Mouse (Mus musculus): ENCODE data around the gene Mpp6.

Mpp6 gene

DNA sequence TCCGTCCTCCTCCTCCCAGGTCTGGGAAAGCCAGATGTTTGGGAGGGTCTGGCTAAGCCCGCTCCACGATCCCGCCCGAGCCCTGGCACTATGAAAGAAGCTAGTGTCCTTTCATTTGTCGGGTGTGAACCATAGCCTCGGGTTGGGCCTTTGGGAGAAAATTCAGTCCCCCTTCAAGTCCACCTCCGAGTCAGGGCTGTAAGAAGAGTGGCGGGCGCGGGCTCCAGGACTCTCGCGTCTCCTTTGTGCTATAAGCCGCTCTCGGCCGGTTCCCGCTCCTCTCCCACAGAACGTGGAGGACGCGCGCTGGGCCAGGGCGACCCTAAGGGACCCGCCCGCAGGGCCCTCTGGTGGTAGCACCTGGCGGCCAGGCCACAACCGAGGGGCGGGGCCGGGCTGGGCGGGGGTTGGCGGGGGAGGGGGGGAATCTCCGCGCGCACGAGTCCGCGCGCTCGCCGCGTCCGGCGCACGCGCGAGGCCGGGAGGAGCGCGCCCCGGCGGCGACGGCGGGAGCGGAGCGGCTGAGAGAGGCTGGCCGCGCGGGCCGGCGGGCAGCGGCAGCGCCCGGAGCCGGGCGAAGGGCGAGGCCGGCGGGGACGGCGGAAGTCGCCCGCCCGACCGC, at the start of gene Mpp6:
Gene Mpp6 (plus strand): TSS at position 485 of the 622 bp plus-strand sequence.
- peak; percentile 84 for DNase-seq (ENCODE audit: low read depth, low spot score)

DNA sequence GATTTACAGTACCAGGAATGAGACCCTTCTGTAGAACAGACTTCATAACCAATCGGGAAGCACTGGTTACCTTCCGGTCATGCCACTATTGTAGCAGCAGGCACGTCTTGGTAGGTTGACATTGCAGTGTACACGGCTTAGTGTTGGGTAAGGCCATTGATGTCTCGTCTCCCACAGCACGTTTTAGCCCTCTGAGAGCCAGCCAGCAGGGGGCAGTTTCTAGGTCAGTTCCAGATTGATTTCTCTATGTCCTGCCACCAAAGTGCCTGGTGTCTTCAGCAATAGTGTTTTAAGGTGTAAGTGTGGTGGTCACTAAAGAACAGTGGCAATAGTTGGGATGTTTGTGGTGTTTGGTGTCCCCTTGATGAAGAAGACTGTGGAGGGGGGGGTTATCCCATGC, 43.9 kb upstream of the Mpp6 start:
- DNase-seq (ENCODE audit: low read depth, low spot score) = peak; percentile 25

DNA sequence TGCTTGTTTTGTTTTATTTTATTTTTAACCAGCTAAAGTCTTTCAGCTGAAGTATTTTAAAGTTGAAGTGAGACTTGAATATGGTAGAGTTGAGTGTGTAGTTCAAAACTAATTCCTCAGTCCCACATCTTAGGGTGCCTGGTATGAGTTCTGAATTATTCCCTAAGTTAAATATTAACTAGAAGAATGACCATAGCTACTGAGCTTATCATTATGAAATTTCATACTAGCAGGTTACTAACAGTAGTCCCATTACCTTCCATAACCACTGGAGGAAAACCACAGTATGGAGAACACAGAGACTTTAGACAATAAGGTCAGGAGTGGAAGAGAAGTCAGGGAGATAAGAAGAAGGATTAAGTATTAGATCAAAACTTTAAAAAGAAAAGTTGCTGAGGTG, 41.6 kb upstream of the Mpp6 start:
- DNase-seq (ENCODE audit: low read depth, low spot score) = no peak

DNA sequence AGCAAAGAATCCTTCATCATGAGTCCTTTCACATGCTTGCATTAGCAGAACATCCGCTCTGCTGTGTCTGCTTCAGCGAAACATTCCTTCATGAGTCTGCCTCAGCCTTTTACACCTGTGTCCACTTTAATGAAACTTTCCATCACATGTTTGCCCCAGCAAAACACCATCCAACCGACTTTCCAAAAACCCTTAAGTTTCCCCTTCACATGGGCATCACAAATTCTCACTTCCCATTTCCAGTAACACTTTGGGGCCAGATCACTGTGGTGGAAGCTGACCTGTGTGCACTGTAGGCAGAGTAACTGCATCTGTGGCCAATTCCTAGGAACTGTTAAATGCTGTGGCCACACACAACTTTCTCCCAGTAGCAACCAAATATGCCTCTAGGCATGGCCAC, 34.8 kb upstream of the Mpp6 start:
- DNase-seq (ENCODE audit: low read depth, low spot score) = no peak

DNA sequence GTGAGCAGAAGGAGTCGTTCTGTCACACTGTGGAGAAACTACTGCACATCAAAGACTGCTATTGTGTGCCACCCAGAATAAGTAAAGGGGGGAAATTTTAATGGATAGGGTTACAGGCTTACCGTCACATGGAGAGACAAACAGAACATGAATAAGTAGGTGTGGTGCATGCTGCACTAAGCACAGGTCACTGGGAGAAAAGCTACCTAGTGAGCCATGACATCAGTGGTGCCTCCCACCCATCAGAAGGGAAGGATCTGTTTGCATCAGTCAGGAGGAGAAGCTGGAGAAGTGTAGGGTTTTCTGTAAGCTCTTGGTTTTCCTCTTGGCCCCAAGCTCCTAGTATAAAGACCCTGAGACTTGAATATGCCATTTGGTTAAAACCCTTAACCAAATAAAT, 33.6 kb upstream of the Mpp6 start:
- DNase-seq (ENCODE audit: low read depth, low spot score) = no peak

DNA sequence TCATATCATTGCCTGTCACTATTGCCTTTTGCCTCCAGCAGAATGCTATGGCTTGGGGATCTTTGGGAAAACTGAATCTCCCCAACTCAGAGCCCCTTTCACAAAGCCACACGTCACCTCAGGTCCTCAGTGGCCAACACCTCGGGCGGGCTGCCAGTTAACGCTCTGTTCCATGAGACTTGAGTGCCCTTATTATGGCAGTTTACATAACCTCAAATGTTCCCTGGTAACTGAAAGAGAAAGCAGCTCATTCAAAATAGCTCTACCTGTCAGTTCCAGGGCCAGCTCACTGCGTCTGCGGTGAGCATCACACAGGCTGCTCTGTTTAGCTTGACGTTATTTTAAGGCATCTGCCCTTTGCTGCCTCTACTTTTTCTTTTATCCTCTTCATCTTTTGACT, 29.6 kb upstream of the Mpp6 start:
- DNase-seq (ENCODE audit: low read depth, low spot score) = no peak

DNA sequence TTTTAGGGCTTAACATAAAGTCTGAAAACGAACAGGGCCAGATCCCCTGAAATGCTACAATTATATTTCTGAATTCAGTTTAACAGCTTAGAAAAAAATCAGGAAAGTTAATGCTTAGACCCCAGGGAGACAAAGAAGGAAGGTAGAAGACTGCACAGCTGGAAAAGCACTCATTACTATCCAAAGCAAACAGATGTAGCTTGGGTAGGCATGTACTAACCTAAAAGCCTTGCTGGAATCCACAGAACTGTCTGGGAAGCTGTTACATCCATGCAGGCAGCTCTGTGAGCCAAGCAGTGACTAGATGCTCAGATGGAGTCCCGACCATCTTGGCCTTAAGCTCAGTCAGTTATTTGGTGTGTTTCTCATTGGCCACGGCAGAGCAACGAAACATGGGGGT, 24.8 kb upstream of the Mpp6 start:
- no peak for DNase-seq (ENCODE audit: low read depth, low spot score)

DNA sequence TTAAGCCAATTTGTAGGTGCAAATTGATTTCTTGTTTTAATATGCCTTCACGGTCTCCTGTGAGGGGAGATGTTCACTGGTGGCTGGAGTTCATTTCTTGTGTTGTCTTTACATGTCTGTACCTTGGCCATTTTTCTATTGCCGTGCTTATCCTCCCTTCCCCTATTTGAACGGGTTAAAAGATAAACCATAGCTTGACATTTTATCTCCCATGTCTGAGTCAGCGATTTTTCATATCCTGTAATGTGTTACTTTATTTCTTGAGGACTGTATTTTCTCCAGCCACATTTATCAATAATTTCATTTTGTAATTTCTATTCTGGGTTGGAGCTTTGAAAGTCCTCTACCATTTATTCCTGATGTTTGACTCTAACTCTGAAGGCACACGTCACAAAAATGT, 20.7 kb upstream of the Mpp6 start:
- no peak for DNase-seq (ENCODE audit: low read depth, low spot score)

DNA sequence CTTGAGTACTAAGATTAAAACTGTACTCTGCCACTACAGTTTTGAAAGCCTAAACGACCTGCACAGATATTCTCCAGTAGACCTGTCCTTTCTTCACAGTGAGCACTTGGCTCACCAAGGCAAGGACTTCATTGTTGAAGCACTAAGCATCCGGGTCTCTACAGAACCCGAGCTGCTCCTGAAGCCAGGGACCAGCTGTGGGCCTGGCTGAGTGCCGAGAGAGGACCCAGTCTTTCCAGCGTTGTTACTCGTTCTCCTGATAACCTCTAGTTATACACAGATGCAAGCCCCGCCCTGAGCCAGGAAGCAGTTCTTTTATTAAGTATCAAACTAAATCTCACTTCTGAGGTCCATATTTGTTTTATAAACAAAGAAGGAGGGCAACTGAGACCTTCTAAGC, 19.8 kb upstream of the Mpp6 start:
- DNase-seq (ENCODE audit: low read depth, low spot score) = no peak

DNA sequence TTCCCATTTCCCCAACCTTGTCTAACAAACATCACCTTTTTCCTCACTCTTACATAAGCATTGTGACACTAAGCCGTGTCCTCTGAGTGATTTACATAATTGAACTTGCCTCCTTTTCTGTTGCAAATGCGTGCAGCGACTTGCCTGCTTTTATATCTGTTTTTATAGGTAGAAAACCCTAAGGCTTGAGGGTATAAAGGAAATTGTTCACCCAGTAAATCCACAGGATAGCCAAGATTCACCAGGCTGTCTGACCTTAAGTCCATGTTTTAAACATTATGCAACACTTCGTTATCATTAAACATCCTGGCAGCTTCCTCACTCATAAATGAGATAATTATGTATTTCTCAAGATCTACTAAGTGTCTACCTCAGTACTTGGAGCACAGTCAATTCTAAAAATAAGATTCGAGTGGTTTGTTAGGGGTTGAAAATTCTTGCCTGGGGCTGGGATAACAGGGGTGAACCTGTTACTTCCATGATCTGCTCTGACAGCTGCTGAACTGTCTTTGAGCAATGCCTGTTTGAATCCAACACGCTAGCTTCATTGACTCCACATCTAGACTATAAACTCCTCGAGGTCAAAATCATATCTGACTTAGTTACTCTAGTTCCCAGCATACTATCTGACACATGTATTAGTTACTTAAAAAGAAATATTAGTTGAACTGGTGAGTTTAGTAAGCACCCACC, 18.4 kb upstream of the Mpp6 start:
- no peak for DNase-seq (ENCODE audit: low read depth, low spot score)

DNA sequence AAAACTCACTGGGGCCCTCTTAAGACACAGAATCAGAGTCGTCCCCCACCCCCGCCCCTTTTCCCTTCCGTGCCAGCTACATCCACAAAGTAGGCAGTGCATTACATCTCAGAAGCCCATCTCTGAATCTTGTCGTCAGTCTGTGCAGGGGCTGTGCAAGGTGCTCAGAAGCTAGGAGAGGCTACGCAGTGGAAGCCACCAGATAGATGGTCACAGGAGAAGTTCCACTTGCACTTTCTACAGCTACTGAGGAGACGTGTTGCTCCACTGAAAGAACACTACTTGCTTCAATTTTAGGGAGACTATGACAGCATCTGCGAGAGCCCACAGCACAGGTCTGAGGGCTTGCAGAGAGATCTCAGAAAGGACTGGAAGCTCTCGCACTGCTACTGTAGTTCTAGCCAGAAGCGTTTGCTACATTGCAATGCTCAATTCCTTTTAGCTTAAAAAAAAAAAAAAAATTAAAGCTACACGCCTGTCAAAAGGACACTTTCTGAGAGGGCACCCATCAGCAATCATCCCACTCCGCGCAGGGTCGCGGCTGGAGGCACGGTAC, 762 bp upstream of the Mpp6 start:
- peak; percentile 36 for DNase-seq (ENCODE audit: low read depth, low spot score)

DNA sequence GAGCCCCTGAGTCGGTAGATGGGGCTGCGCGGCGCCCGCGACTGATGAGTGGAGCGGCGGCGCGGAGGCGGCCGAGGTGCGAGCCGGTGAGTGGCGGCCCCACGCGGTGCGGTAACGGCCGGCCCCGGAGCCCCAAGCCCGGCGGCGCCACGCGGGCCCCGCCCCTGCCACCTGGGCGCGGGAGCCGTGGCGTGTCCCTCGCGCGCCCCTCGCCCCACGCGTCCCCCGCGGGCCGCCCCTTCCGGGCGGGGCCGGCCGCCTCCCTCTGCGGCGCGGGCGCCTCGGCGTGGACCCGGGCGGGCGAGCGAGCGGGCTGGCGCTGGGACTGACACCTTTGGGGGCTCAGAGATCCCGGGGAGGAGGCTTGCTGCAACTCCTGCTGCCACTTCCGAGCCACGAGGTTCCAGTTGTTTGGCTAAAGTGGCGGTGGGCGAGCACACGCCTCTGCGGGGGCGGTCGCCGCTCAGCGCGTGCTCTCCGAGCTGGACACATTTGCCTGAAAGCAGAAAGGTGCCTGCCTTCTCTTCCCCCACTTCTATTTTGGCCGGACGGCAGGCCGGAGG, 419 bp downstream of the Mpp6 start:
- no peak for DNase-seq (ENCODE audit: low read depth, low spot score)

DNA sequence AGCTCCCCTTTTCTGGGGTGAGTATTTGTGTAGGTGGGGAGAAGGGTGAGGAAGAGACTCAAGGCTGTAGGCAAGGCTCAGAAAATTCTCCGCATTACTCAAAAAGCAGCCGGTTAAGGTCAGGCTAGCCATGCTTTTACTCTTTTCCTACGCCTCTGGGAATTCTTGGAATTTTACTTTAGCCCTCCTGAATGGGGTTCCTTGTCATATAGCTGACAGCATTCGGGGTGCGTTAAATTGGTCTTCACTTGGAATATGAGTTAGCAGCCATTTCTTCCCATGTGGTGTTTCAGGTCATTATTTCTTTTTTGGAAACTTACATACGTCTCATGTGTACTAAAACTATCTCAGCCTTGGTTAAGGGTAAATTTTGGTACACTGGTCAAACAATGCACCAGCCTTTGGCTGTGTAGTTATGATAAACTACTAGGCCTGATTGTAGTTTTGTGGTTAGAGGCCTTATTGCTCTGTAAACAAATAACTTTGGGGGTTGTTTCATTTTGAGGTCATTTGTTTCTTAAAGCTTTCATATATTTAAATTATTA, 1.1 kb downstream of the Mpp6 start:
- no peak for DNase-seq (ENCODE audit: low read depth, low spot score)

DNA sequence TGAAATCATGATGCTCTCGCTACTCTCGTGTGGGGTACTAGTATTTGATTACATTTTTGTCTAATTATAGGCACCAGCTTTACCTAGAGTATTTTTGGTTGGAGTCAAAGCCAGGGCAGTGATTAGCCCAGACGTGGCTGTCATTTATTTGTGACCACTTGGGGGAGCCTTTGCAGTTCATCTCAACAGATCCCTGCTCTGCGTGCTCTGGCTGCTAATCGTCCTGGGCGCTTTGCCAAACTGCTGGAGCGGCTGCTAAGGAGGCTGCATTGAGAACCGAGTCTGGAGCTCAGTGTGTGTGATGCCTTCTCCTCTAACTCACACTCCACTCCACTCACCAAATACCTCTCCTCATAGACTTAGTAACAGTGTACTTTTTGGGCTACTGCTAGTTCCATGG, 2.7 kb downstream of the Mpp6 start:
- DNase-seq (ENCODE audit: low read depth, low spot score) = peak; percentile 92

DNA sequence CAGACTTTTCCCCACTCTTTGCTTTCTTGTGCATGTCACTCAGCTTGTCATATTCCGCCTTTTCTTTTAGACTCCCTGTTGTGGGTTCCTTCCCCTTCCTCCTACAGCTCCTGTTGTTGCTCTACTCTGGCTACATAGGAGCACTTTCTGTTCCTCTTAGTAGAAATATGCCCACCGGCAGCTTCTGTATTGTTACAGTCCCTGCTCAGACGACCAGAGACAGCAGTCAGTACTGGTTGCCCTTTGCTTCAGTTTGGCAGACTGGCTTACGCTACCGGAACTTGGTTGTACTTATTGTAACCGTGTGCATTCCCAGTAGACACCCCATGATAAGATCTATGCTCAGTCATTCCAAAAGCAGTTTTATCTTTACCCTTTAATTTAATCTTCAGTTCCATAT, 4.2 kb downstream of the Mpp6 start:
- no peak for DNase-seq (ENCODE audit: low read depth, low spot score)

DNA sequence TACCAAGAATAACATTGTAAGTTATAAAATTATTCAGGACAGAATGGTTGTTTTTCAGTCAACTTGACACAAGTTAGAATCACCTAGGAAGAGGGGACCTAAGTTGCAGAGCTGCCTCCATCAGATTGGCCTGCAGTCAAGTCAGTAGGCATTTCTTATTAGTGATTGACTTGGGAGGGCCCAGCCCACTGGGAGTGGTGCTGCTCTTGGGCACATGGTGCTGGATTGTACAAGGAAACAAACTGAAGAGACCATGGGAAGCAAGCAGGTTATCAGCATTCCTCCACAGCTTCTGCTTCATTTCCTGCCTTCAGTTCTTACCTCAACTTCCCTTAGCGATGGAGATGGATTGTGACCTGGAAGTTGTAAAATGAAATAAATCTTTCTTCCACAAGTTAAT, 10.9 kb downstream of the Mpp6 start:
- DNase-seq (ENCODE audit: low read depth, low spot score) = no peak

DNA sequence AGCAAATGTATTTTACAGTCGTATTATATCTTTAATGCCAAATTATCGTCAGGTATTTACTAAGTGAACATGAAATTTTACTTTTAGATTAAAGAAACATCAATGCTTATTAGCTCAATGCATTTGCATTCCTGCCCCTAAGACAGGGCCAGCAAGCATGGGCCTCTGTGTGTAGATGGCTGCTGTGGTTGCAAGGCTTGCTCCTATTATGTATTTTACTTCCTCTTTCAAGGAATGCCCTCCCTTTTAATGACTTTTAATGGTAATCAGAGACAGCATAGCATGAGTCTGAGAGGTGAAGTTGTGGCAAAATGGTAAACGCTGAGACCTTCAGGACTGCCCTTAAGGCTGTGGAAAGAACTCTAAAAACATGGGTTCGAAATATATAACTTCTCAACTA, 12.8 kb downstream of the Mpp6 start:
- no peak for DNase-seq (ENCODE audit: low read depth, low spot score)

DNA sequence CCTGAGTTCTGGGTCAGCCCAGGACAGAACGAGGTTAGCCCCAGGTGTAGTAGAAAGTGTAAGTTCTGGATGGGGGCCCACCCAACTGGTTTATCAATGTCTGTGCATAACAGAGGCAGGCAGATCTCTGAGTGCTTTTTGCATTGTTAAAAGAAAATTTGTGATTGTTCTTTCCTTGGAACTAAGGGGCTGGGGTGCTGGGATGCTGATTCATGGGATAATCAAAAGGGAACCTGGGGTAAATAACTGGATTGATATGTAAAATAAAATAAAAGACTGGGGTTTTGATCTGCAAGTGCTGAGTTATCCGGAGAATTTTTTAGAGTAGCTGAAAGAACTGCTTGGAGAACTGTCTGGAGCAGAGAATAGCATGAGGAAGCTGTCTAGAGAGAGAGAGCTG, 14.2 kb downstream of the Mpp6 start:
- no peak for DNase-seq (ENCODE audit: low read depth, low spot score)

DNA sequence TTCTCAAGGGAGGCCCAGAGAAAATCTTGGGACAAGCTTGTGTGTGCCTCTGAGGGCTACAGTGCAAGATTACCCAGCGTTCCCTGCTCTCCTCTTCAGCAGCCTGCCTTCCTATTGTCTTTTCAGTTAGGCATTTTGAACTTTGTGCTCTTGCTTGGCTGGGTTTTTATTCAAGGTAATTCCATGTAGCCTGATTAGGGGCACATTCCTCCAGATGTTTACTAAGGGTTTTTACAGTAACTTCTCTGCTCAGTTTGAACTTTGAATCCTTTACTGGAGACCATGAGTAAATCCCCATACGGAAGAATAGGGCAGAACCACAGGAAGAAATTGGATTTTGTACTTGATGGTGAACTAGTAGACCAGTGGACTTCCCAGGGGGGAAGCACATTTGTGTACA, 16.3 kb downstream of the Mpp6 start:
- no peak for DNase-seq (ENCODE audit: low read depth, low spot score)

DNA sequence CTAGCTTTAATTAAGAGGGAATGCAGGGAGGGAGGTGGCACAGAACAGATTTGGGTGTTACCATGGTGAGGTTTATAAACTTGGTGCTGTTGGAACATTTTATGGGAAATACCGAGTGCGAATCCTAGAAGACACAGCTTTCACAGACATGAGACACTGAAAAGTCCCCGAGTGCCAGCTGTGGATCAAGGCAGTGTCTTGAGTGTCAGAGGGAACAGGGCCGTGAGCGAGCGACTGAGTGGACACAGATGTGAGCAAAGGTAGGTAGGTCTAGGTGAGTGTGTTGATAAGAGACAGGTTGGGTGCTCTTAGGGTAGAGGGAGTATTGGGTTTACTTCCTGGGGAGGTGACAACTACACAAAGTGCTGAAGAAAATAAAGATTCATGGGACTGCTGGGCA, 17.5 kb downstream of the Mpp6 start:
- DNase-seq (ENCODE audit: low read depth, low spot score) = no peak

DNA sequence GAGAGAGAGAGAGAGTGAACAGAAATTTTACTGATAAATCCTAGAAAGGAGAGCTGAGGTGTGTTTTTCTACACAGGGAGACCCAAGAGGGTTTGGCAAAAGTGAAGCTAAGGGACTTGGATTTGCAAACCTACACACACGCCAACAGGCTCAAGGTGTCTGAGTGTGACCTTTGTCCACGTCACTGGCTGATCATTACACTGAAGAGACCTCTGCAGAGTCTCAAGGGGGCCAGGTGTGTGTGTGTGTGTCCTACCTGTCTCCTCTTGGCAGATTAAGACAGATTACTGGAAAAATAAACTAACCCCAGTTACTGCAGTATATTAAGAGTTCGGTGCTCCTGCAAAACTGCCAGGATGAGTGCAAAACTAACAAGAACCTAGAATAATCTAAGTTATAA, 27.6 kb downstream of the Mpp6 start:
- no peak for DNase-seq (ENCODE audit: low read depth, low spot score)

DNA sequence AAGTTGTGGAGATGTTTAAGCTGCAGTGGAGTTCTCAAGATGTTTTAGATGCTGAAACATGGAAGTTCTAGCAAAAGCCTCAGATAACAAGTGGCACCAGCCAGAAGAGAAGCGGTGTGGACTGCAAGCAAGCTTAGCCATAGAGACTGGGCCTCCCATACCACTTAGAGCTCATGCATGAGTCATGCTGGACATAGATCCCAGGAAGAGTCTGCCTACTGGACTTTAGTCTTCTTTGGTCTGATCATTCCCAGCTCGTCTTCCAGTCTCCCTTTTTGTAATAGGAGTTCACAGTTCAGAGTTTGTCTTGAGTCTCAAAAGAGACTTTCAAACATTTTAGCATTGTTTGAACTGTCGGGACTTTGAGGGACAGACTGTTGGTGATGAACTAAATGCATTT, 29.5 kb downstream of the Mpp6 start:
- DNase-seq (ENCODE audit: low read depth, low spot score) = no peak

DNA sequence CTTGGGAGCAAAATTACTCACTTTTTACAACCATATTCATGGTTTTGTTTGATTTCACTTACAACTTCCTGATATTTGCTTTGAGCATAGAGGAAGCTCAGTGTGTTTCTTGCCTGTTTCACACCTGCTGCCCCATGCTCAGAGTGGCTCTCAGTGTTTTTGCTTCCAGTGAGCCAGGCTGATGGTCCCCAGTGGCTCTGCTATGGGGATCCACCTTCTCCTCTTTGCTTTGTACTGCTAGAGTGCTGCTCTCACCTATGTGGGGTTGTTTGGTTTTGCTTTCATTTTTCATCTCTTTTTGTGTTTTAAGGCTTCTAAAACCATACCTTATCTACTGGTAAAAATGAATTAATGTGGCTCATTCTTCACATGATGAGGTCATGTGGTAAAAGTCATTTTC, 36.1 kb downstream of the Mpp6 start:
- peak; percentile 45 for DNase-seq (ENCODE audit: low read depth, low spot score)
